Mouse (Mus musculus): Measurements from ENCODE around the gene Angptl2. TPM values are rescaled to one million over a fixed set of nuclear protein-coding genes. Genes with fewer than 3 reads are reported as not detected.

Gene Angptl2
- 10 to 100 TPM; 19.5 to 38.0 TPM for polyA plus RNA-seq (2017; shearing (Covaris generic))

DNA sequence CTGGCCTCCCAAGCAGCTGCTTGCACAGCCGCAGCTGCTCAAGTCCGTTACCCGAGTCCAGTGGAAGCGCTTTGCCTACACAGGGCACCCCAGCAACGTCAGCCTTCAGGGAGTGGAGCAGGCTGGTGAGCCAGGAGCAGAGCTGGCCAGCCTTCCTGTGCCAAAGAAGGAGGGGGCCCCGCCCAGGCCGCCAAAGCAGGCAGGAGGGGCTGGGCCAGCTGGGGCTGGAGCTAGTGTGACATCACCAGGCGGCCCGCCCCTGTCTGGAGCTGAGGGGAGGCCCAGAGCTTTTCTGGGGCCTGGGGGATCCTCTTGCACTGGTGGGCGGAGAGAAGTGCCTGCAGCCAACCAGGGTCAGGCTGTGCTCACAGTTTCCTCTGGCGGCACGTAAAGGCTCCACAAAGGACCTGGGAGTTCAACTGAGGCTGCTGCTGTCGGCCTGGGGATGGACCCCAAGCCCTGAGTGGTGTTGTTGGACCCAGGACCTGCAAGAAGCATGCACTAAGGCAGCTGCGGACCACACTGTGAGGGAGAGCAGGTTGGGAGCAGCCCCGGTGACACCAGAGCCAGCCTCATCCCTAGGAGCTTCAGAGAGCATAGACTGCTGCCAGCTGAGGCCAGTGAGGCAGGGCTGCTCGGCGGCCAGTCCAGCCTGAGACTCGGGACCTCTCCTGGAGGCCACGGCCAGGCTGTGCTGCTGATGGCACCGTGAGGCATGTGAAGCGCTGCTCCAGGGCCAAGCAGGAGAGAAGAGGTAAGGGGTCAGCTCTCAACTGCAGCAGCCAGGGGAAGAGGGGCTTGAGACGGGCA, at the start of gene Angptl2:
TSS of gene Angptl2 (plus strand) at position 370 of the 810 bp plus-strand sequence.

Other genes with a start within 250 kb of the Angptl2 start
- 10 to 100 TPM in 1 of 2 experiments, 1 to 10 TPM in 1; 9.0 to 13.6 TPM for gene Slc2a8, start 234.0 kb upstream of the Angptl2 start, polyA plus RNA-seq (2017; shearing (Covaris generic))
- 1 to 10 TPM; 1.2 to 5.1 TPM for gene Garnl3, start 84.4 kb upstream of the Angptl2 start, polyA plus RNA-seq (2017; shearing (Covaris generic))
- gene Ralgps1, start 155.4 kb downstream of the Angptl2 start, polyA plus RNA-seq (2017; shearing (Covaris generic)) = 1 to 10 TPM; 7.5 to 9.8 TPM
- 1 to 10 TPM; 2.1 to 2.3 TPM for gene Zbtb34, start 215.3 kb downstream of the Angptl2 start, polyA plus RNA-seq (2017; shearing (Covaris generic))

Data from inflammation-experienced regulatory T-cells (primary cell).